Mouse (Mus musculus): Measurements from ENCODE around the gene Nmt2.

- TF ChIP-seq POU5F1 (IDR thresholded peaks at IDR 0.05; ENCODE audit: borderline replicate concordance, low read length) (no peak), CTCF (conservative IDR thresholded peaks at IDR 0.05; ENCODE audit: low read length) (no peak)
Measured at GRCm38 (mm10) chr2:3332484-3333242, 48.7 kb downstream of the Nmt2 start, which contains the start of gene Rpp38.
